Mouse (Mus musculus): Measurements from ENCODE around the gene Rab24. TPM values are rescaled to one million over a fixed set of nuclear protein-coding genes. Genes with fewer than 3 reads are reported as not detected.
A peak's percentile ranks its signal among the peaks of the same experiment; 100 is the strongest.

The Rab24 gene
- total RNA-seq (2021): 10 to 100 TPM; 78.8 to 84.3 TPM

DNA sequence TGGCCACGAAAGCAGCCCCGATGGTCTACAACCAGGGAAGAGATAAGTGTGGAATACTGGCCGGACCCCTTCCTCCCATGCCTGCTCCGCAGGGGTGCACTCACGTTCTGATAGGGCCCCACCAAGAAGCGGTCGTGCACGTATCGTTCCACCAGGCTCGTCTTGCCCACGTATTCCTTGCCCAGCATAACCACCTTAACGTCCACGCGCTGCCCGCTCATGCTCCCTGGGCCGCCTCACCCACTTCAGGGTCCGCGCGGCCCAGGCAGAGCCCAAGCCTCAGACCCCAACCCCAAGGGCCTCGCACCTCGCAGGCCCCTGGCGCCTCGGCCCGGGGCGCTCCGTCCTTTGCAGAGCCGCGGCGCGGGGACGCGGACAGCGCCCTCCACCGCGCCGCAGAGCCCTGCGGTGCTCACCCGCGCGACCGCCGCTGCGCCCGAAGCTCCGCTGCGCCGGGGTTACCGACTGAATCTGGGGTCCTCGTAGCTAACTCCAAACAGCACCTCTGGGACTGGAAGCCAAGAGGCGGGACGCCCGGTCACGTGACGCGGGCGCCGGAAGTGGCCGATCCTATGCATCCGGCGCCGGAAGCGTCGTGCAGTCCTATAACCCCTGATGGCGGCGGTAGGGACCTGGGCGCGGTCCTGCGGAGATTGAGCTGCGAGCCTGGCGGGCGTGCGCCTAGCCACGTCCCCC, at the start of gene Rab24:
TSS of gene Rab24 (minus strand) at position 513 of the 696 bp plus-strand sequence.
- DNase-seq: peak; percentile 81 to 86

DNA sequence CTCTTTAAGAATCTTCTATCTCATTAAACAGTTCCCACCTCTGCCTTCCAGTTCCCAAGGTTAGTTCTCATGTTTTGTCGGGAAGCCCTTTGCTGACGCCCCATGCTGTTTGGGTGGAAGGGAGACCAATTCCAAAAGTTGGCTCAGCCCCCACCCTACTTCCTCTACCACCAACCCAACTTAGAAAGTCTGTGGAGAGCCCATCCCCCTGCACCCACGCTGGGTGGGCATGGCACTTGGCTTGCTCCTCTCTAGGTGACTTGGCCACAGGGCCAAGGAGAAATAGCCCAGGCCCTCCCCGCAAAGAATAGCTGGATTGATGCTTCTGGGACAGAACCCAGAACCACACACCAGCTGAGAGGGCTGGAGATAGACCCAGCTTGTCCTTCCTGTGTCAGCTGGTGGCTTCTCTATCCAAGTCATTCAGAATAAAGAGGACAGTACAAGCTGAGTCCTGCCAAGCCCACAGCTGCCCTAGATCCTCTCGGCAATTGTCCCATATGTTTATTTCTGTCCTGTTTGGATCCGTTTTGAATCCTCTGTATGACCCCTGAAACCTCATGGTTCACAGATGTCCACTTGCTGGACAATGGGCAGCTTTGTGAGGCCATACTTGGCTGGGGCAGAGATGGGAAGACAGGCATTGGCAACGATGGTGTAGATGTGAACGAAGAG, 49.4 kb upstream of the Rab24 start:
- DNase-seq: peak in 1 of 2 experiments; percentile 39

DNA sequence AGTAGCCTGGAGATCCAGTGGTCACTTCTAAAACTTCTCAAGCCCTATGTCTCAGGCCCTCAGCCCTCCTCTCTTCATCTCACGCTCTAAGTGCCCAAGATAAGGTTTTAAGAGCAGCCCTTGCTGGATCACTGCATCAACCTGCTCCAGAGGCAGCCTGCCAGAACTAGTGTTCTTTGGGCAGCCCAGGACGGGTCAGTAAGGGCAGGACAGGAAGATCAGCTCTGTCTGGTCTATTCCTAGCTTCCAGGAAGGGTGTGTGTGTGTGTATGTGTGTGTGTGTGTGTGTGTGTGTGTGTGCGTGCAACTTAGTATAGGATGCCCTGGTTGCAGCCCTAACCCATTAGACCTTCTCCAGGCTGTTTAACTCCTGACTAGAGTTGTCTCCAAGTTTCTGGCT, 48.5 kb upstream of the Rab24 start:
- no peak for DNase-seq

DNA sequence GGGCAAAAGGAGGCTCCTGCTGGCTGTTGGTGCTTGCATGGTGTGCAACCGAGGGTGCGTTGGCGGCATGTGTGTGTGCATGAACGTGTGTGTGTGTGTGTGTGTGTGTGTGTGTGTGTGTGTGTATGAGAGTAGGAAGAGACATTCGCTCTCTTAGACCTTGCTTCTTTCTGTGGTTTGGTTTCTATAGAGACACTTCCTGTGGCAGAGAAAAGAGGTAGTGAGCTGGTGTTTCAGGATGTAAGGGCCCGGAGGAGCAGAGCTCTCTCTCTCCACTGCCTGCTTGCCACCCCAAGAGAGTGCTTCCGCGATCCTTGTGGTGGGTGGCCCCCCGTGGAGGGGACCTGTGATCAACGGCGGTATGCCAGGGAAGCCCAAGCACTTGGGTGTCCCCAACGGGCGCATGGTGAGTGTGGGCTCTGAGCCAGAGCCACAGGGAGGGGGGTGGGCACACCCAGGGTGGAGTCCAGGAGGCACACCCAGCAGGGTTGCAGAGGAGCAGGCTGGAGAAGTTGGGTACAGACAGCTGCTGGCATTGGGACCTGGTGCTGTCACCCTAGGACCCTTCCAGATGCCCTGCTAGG, 47.9 kb upstream of the Rab24 start, which contains the start of gene Rgs14:
TSS of gene Rgs14 (plus strand) at position 202 of the 584 bp plus-strand sequence.
- peak in 1 of 2 experiments; percentile 37 for DNase-seq

DNA sequence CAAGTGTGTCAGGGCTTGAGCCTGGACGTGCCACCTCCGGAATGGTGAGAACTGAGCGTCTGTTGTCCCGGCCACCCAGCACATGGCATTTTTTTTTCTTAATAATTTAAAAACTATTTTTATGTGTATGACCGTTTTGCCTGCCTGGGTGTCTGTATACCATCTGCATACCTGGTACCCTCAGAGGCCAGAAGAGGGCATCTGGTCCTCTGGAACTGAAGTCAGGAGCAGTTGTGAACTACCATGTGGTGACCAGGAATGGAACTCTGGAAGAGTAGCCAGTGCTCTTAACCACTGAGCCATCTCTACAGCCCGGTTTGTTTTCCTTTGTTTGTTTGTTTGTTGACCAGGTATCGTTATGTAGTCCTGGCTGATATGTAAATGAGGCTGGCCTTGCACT, 46.7 kb upstream of the Rab24 start:
- no peak for DNase-seq

DNA sequence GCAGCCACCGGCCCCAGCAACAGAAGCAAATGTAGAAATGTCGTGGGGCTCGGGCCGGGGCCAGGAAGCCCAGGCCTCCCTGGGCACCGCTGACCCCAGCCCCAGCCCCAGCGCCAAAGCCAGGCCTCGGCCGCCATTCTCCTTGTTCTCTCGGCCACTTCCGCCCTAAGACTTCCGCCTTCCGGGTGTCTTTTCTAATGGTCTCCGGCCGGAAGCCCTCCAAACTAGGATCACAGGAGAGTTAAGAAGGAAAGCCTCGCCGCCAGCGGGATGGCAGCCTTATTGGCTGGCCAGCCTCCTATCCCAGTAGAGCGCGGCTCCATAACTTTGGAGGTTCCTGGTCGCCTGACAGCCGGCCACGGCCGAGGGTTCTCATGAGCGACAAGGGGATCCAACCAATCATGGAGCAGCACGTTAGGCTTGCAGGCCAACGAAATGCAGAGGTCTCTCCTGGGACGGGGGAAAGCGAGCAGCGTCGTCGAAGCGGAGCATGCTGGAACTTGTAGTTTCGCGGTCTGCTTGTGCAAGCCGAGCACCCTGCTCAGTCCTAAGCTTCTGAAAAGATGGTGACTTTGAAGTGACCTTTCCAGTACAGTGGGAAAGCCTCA, 40.8 kb upstream of the Rab24 start, which contains the start of gene Lman2:
TSS of gene Lman2 (minus strand) at position 331 of the 608 bp plus-strand sequence.
- peak; percentile 97 to 98 for DNase-seq

DNA sequence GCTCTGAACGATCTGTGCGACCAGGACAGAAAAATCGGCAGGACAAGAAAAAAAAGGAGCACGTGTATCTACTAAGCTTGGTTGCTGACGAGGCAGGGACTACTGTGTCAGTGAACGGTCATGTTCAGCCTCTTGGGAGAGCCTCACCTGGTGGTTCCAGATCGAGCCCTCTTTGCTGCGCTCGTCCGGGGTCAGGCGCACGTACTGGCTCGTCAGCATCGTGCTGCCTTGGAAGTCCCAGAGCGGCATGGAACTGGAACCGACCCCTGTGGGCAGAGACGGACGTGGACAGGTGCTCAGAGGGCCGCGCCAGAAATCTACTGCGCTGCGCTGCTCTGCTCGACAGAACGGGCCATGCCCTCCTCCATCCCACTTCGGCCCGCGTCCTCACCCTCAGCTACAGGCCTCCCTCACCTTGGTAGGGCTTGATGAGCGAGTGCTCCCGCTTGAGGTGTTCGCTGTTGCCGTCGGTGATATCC, 40.3 kb upstream of the Rab24 start:
- peak in 1 of 2 experiments; percentile 36 for DNase-seq

DNA sequence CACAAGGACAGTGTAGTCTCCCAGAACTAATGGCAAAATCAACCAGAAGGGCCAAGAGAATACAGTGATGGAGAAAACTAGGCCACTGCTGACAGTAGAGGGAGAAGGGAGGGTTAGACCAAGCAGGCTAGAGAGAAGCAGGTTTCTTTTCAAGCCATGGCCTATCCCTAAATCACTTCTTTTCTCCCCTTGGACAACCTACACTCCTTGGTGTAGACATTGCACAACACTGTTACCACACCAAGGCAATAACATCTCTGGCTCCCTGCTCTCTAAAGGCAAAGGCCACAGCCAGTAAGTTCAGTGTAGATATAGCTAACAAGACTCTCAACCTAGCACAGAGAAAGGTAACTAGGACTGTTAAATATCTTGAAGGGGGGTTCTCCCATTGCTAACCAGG, 39.4 kb upstream of the Rab24 start:
- no peak for DNase-seq

DNA sequence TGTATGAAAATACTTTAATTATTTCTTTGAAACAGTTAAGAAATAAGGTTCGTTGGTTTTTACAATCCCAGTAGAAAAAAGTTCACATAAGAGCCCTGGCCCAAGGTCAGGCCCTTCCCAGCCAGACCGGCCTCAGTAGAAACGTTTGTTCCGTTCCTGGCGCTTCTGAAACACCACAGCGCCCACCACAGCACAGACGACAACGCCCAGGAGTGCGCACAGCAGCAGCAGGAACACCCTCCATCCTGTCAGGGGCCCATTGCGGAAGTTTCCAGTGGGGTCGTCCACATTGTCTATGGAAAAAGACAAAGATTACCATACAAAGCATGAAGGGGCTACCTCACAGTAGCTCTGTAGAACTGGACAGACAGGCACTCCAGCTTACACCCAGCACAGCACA, 25.0 kb upstream of the Rab24 start:
- DNase-seq: no peak

DNA sequence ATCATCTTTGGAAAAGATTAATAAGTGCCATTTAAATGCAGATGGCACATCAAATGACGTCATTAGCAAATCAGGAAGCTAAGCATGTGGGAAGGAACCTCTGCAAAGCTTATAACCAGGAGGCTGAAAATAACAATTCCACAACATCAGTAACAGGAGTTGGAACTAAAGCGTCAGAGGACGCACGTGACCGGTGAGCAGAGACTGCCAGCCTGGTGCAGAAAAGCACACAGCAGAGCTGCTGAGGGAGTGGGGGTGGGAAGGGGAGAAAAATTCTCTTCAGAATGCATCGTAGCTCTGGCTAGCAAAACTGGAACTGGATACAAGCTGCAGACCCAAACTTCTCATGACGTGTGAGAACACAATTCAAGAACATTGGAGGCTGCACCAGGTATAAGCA, 22.5 kb upstream of the Rab24 start:
- peak in 1 of 2 experiments; percentile 32 for DNase-seq

DNA sequence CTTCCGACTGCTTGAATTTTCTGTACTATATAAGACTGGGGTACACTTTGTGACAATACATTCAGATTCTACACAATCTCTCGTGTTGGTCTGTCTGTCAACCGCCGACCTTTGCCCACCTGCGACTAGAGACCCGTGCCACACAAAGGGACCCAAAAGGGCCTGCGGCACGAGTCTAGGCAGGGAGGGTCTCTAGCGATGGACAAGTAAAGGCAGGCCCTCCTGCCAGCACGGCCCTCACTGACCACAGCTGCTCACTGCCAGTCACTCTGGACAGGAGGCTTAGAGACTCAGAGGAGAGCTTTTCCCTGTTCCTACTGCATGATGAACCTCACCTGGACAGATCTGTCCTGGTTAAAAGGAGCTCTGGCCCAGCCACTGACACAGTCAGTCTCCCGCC, 20.7 kb upstream of the Rab24 start:
- DNase-seq: no peak

DNA sequence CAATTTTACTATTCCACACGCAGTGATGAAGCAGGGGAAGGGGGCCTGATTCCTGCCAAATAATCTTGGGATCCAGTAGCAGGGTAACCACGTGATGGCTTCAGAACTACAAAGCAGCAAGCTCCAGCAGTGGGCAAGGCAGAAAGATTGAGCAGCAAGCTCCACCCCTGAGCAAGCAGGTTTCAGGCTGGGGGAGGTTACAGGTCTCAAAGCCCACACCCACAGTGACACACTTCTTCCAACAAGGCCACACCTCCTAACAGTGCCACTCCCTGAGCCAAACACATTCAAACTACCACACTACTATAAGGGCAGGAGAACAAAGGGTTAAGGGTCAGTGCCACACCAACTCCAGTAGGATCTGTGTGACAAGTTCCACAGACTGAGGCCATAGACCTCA, 17.5 kb upstream of the Rab24 start:
- DNase-seq: no peak

DNA sequence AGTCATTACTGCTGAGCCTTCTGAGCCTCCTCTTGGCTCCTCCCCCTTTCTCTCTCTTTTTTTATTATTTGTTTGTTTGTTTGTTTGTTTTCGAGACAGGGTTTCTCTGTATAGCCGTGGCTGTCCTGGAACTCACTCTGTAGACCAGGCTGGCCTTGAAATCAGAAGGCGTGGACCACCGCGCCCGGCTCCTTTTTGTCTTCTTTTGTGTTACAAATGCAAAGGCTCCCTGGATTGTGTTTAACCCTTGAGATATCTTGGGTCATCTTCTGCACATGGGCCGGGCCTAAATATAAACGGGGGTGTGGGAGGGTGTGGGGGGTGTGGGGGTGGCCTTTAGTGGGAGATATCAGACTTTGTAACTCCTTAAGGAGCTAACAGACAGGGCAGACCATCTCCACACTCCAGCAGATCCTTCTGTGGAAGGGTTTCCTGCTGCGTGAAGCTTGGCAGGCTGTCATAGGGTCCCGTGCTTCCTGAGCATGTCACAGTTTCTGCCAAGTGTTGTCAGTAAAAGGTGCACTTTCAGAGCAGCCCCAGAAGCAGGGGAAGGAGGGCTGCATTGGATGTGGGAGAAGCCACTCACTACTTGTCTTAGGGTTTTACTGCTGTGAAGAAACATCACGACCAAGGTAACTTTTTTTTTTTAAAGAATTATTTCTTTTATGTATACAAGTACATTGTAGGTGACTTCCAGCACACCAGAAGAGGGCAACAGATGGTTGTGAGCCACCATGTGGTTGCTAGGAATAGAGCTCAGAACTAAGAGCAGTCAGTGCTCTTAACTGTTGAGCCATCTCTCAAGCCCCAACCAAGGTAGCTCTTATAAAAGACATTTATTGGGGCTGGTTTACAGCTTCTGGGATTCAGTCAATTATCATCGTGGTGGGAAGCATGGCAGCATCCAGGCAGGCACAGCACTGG, 16.6 kb upstream of the Rab24 start:
- no peak for DNase-seq

DNA sequence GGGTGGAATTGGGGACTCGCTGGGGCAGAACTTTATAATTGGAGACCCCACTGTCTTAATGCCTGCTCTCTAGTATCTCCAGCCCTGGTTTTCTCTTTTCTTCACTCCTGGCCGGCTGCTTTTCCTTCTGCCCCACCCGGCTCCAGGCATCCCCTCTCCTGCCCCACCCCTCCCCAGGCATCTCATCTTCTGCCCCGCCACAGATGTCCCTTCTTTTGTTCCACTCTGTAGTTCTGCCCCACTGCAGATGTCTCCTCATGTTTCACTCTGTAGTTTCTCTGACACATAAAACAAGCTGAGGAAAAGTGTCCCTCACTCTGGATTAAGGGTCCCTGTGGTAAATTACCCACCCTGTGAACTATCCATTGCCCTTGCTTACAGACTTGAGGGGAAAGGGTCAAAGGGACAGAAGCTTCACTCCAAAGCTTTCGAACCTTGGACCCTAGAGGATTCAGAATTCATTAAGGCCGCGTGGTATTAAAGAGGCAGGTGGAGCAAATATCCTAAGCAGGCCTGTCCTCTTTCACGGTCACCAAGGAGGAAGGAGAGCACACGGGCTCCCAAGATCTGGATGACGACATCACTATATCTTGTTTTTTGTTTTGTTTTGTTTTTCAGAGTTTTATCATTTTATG, 15.7 kb upstream of the Rab24 start:
- DNase-seq: no peak

DNA sequence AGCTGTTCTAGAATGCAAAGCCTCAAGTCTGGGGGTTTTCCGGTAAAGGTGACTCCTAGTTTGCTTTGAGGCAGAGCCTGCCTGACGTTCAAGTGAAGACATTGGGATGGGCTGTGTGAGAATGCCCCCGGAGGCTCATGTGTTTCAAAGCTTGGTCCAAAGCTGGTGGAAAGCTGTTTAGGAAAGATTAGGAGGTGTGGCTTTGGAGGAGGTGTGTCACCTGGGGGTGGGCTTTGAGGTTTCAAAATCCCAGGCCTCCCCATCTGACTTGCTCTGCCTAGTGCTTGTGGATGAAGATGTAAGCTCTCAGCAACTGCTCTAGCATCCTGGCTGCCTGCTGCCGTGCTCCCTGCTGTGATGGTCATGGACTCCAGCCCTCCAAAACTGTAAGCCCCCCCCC, 14.0 kb upstream of the Rab24 start:
- DNase-seq: no peak

DNA sequence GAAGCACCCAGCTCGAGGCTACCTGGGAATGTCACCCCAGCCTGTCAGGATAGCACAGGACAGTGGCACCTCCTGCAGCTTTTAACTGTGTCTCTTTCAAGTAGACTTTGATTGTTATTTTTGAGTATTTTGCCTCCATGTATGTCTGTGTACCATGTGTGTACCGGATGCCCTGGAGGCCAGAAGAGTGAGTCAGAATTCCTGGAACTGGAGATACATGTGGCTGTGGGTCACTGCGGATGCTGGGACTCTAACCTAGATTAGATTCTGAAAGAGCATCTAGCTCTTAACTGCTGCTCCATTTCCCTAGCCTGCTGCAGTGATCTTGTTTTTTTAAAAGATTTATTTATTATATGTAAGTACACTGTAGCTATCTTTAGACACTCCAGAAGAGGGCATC, 10.6 kb upstream of the Rab24 start:
- DNase-seq: no peak

DNA sequence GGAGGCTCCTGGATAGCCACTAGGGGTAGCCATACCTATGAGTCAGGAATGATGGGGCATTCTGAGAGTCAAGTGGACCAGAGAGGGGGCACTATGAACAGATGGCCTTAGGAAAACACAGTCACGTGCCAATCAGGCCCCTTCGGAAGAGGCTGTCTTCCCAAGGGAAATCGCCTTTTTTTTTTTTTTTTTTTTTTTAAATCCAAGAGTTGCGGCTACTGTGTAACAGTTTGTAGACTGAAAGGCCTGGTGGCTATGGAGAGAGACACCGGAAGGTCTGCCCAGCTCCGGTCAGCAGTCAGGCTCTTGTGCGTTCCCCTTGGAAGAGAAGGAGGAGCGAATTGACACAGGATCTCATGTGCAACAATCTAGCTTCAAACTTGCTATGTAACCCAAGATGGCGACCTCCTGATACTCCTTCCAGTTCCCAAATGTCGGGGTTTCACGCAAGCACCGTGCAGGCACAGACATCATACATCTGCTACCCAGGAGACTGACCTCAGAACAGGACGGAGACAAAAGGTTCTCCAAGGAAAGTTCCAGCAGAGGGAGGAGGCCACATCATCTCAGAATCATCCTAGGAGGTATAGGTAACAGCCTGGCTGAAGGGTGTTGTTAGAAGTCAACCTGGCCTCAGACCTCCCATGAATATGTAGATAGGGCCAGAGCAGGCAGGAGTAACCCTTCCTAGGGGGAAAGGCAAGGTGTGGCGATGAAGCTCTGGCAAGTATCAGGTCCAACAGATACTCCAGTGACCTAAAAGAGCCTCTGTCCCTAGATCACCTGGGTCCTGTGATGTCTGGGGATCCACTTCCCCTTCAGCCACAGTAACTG, 9.0 kb upstream of the Rab24 start:
- no peak for DNase-seq

DNA sequence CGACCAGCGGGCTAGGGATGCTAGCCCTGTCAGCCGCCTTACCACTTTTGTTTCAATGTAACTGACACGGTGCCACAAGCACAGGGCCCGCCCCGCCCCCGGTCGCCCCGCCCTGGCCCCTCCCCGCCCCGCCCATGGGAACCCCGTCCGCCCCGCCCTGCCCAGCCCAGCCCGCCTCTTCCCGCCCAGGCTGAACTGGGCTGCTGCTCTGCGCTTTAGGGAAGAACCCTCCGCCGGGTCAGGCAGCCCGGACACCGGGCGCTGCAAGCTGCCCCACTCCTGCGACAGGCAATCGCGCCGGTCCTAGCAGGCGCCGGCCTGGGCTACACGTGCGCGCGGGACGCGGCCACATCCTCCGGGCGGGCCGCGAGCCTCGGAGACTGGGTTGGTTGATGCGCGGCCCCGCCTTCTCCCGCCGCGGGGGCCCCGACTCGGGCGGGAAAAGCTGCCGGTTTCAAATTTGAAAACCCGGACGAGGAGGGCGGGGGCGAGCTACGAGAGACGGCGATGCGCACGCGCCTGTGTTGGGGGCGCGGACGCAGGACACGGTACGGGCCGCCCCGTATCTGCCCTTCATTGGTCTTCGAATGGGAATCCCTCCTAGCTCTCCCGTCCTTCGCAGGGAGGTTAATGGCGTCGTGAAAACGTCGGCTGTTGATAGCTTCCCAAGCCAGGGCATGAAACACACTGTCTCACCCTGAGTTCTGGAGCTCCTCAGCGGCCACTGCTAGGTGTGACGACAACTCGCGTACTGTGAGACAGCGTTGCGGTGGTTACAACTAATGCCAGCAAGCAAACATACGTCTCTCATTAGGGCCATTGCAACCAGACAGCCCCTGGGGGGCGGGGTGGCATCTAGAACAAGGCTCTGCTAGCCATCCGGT, 8.2 kb upstream of the Rab24 start, which contains the start of gene Mxd3:
TSS of gene Mxd3 (minus strand) at position 141 of the 884 bp plus-strand sequence.
- DNase-seq: peak; percentile 80 to 83

DNA sequence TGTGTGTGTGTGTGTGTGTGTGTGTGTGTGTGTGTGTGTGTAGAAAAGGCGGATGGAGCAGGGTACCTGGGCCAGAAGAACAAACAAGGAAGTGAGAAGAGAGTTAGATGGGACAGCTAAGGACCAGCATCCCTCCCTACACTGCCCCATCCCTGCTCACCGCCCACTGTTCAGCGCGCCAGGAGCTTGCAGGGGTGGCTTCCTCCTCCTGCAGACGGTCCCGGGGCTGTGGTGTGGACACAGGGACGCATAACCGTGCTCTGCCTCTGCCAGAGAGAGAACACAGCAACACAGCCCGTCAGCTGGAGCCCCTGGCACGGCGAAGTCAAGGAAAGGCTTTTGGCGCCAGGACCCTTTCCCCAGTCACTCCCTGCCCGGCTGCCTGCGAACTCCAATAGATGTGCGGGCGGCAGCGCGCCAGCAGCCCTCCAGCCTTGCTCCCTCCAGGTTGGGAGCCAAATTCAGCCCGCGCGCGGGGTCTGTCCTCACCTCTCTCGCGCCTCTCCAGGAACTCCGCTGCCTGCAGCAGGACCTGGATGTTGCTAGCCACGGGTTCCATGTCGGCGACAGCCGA, 7.5 kb upstream of the Rab24 start:
- no peak for DNase-seq
